Mouse (Mus musculus): Measurements from ENCODE around the gene Klrd1.
A peak's percentile ranks its signal among the peaks of the same experiment; 100 is the strongest.
"Not testable (repeated sequence)": the region's sequence is repeated elsewhere in the genome, so short reads cannot be mapped to it uniquely, and the experiment has no call there.

Klrd1 gene

DNA sequence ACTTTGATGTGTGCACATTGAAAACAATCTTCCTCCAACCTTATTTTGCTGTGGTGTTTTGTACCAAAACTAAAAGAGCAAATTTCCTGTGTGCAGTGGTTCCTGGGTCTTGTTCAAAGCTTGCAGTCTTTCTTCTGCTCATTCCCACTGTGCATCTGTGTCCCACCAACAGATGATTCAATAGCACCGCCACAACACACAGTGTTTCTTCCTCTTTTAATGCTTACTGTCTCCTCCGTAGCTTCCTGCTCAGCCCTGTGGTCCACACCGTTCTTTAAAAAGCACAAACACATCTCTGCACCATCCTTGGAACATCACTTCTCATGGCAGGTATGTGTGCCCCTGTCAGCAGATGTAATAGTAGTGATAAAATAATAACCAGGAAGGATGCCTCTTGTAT, at the start of gene Klrd1:
Klrd1 (plus strand) TSS at position 275 of the 400 bp plus-strand sequence.
- no peak for DNase-seq (ENCODE audit: inconsistent age in 2 of 2, low spot score in 1 of 2)

DNA sequence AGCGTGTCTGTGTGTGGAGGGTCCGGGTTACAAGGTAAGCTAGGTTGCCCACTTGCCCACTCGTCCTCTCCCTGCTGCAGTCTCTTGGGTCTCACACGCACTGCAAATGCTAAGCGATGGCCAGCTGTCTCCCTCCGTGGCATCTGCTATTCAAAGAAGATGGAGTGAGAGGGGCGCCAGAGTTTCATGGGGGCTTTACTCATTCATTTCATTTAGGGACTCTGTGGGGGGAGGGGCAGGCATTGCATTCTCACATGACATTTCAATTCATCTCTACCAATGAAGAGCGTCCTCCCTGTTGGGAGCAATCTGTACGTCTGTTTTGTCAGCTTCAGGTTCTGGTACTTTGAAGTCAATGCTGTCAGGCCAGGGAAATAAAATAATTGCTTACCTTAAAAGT, 49.7 kb upstream of the Klrd1 start:
- DNase-seq (ENCODE audit: inconsistent age in 2 of 2, low spot score in 1 of 2) = peak in 1 of 2 experiments; percentile 39

DNA sequence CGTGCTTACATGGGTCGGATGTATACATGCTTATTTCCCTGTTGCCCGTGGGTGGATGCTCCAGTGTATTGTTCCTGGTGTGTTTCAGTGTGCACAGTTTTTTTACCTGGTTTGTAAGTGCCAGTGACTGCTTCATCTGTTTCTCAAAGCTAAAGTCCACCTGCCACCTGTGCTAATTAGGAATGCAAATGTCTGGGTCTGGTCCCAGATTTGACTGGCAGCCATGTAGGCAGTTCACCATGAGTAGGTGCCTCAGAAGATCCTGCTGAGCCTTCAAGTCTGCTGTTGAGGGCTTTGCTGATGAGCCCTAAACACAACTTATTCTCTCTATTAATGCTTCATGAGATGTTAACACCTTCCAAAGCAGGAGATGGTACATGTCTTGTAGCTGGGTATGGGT, 49.0 kb upstream of the Klrd1 start:
- peak in 1 of 2 experiments; percentile 28 for DNase-seq (ENCODE audit: inconsistent age in 2 of 2, low spot score in 1 of 2)

DNA sequence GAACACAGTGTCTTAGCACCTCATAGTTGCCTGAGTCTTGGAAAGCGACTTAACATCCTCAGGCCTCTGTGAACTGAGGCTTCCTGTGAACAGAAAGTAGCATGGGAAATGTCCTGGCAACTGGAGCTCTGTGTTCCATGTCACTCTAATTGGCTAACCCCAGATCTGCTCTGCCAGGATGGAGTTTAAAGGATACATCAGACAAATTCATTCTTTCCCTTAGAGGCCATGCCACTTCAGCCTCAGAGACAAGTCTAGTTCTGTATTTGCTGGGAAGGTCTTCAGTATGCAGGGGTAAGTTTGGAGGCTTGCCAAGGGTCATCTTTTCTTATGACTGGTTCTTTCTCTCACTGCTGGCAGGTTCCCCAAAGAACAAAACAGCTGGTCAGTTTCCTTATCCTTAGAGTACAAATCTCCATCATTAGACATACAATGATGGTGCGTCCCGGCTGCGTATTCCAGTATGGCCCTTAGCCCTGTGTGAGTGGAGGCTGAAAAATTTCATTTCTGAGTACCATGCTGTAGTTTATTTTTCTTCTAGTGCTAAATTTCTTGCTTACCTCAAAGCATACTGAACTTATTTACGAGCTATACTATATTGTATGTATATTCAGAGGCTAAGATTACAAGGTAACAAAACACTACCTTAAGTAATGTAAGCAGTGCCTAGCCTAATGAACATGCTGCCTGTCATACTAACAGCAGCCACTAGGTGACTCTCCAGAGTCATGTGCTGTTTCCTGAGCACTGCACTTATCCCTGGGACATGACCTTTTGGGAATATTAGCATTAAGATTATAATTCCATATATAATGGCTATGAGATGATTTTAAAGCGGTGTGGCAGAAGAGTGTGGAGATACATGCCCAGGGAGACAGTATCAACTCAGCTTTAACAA, 47.6 kb upstream of the Klrd1 start:
- DNase-seq (ENCODE audit: inconsistent age in 2 of 2, low spot score in 1 of 2) = peak; percentile 56 to 88

DNA sequence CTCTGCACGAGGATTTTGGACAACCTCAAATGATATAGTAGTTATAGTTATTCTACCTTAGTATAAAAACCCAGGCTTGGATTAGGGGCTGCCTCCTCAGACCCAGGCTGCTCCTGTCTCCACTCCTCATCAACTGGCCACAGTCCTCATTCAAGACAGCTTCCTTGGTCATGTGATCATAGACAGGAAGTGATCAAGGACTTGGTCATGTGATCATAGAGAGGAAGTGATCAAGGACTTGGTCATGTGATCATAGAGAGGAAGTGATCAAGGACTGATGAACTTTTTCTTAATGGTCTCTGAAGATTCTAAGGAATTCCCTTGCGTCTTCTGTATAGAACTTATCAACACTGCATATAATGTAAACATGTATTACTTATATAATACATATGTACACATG, 44.3 kb upstream of the Klrd1 start:
- DNase-seq (ENCODE audit: inconsistent age in 2 of 2, low spot score in 1 of 2) = no peak

DNA sequence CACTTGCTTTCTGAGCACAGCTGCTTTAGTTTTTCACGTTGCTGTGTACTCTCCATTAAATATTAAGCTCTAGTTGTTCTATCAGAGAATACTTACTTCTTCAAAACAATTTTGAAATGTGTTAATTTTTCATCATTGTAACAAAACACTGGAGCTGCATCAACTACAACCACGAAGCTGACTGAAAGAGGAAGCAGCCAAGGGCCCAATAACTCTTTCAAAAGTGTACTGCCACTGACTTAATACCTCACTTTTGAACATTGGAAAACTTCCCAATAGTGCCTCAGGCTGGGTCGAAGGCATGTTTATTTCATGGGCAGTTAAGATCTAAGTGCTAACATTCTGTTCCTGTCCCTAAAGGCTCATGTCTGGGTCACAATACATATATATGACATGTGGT, 43.6 kb upstream of the Klrd1 start:
- no peak for DNase-seq (ENCODE audit: inconsistent age in 2 of 2, low spot score in 1 of 2)

DNA sequence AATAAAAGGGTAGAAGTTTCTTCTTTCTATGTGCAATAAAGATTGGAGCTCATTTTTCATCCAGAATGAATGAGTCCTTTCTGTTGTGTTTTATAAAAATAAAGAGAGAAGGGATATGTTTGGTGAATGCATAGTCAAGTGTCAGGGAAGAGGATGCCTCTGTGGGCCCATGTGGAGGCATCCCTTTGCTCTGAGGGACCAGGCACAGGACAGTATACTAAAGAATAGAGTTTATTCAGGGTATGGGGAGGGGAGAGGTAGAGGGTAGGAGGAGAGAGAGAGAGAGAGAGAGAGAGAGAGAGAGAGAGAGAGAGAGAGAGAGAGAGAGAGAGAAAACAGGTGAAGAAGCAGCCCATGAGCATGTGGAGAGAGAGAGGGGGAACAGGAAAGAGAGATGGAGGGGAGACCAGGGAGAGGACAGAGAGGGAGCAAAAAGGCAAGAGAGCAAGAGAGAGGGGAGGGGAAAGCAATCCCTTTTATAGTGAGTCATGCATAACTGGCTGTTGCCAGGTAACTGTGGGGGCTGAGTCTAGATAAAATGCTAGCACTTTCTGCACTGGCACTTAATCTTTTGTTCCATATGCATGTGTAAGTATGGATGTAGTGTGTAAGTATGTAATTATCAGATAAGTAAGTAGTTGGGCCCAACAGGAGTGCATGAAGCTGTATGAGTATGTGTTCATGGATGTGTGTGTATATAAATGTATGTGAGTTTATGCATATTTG, 34.1 kb upstream of the Klrd1 start:
- DNase-seq (ENCODE audit: inconsistent age in 2 of 2, low spot score in 1 of 2) = no peak

DNA sequence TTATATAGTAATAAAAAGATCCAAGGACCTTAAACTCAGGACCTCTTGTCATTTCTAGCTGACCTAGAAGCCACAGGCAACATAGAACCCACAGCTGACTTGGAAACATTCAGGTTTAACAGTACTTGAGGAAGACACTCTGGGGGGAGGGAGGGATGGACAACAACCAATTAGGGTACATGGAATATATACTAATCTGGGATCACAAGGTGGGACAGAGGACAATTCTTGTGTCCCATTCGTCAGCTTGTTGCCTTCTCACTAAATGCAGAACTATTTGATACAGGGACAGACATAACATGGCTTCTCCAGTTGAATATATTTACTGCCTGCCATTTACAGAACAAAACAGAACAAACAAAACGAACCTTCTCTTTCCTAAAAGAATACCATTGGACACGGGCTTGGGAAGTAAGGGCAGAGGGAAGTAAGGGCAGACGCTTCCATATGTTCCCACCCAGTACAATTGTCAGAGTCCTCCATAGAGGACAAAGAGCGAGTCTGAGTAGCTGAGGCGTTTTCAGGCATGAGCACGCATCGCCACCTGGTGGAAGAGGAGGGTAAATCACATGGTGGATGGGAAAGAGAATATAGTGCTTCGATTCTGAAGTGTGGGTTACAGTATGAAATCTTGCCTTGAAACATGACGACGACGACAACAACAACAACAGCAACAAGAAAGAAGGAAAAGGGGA, 32.5 kb upstream of the Klrd1 start:
- peak; percentile 55 to 88 for DNase-seq (ENCODE audit: inconsistent age in 2 of 2, low spot score in 1 of 2)

DNA sequence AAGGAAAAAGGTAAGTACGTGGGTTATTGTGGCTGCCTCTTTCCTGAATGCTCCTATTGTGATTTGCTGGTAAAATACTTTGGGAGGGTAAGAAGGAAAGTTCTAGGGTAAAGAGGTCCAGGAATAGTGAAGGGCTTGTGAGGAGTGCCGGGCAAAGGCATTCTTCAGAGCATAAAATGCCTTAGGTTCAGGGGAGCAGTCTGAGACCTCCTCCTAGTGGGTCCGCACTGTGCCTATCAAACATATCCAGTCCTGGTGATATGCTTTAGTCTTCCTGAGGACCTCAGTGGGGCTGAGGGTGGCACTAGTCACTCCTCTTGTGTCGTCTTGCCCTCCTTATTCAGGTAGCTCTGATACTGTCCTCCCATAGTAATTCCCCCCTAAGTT, 31.9 kb upstream of the Klrd1 start:
- no peak for DNase-seq (ENCODE audit: inconsistent age in 2 of 2, low spot score in 1 of 2)

DNA sequence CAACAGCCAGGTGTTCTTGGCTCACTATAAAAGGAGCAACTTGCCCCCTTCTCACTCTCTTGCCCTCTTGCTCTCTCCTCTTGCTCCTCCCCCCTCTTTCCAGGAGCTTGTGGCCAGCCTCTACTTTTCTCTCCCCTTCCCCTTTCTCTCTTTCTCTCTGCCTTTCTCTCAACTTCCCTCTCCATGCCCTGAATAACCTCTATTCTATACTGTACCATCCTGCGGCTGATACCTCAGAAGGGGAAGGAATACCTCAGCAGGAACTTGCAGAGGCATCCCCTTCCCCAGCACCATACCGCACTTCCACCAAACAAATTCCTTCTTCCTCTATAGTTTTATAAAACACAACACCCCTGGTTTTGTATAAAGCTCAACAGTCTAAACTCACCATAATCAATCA, 26.3 kb upstream of the Klrd1 start:
- DNase-seq (ENCODE audit: inconsistent age in 2 of 2, low spot score in 1 of 2) = no peak

DNA sequence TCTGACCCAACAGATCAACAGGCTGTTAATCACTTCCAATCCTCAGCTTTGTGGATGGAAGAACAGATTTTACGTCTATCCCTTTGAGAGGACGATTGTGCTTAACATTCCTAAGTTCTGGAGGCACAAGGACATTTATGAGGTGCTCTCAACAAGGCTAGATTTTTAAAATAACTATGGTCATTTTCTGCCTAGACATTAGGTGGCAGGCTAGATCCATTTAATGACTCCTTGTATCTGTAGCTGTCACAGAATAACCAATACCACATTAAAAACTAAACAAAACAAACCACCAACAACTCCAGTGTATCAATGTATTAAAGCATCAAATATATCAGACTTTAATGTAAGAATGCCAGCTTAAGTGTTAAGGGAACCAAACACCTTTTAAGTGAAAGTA, 16.3 kb upstream of the Klrd1 start:
- peak in 1 of 2 experiments; percentile 64 for DNase-seq (ENCODE audit: inconsistent age in 2 of 2, low spot score in 1 of 2)

DNA sequence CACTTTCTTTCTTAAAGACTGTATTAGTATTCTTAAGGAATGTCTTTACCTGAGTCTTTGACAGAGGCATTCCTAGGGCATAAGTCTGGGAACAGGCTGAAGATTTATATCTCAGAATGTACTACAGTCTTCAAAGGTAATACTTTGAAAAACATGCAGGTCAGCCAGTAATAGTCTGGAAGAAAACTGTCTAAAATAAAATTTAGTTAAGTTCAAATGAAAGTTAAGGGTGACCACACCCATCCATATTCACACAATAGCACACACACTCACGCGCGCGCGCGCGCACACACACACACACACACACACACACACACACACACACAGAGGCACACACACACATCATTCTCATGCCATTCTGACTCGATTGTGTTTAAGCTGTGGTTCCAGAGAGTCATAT, 14.0 kb upstream of the Klrd1 start, which contains the start of gene Klre1:
Klre1 (plus strand) TSS at position 301 of the 400 bp plus-strand sequence.
- no peak for DNase-seq (ENCODE audit: inconsistent age in 2 of 2, low spot score in 1 of 2)

DNA sequence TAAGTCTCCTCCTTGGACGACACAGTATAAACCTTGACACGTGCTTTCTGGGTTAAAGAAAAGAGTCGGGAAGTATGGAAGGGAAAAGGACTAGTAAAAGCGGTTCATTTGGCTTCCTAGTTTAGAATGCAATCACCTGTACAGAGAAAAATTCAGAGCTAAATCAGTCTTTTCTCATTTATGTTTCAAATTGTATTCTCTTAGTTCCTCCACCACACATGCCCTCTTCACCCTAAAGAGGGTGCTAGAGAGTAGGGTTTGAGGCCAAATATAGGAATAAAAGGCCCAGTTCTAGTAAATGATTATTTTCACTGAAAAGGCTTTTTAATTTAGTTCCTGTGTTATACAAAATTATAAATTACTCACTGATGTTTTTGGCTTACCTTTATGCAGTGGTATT, 10.3 kb upstream of the Klrd1 start:
- peak in 1 of 2 experiments; percentile 46 for DNase-seq (ENCODE audit: inconsistent age in 2 of 2, low spot score in 1 of 2)

DNA sequence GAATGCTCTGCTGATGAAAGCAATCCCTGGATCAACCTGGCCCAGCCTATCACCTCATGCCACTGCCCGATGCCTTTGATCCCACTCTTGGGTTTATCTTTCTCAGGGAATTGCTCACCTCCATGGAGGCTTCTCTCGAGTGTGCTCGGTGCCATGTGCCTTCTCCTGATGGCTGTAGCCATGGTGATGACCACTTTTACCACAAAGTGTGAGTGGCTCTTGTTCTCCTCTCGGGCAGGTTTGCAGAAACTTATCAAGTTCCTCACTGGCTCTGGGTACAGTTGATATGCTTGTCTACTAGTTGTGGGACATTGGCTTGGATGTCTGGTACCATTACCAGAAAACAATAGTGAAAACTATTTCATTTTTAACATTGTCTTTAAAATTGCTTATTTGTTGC, 9.7 kb upstream of the Klrd1 start:
- no peak for DNase-seq (ENCODE audit: inconsistent age in 2 of 2, low spot score in 1 of 2)

DNA sequence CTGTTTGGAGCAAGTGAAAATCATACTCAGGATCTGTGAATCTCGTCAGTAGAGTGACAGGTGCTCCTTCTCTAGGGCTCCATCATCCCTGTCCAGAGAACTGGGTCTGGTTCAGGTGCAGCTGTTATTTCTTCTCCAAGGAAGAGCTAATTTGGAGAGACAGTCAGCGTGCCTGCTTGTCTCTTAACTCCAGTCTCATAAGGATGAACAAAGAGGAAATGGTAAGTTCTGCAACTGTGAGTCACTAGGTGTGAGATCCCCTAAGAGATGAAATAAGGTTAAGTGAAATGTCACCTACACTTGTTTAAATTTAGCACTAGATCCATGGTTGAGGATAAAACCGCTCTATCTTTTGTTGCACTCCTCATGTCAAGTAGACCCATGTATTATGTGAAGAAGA, 8.6 kb upstream of the Klrd1 start:
- no peak for DNase-seq (ENCODE audit: inconsistent age in 2 of 2, low spot score in 1 of 2)

DNA sequence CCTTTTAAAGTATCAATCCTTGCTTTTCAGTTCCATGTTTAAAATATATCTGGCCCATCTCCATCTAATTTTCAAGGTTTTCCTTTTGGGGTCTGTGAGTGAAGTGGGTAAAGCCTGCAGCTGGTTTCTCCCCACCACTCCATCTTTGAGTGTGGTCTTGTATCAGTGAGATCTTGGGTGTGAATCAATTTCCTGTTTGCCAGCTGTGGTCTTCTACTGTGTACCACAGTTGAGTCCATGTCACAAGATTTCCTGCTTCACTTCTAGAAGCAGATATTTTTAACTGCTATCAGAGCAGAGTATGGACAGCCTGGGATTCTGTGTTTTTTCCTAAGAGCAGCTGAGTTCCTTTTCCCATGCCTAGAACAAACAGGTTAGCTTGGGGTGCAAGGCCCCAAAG, 16.8 kb downstream of the Klrd1 start:
- no peak for DNase-seq (ENCODE audit: inconsistent age in 2 of 2, low spot score in 1 of 2)

DNA sequence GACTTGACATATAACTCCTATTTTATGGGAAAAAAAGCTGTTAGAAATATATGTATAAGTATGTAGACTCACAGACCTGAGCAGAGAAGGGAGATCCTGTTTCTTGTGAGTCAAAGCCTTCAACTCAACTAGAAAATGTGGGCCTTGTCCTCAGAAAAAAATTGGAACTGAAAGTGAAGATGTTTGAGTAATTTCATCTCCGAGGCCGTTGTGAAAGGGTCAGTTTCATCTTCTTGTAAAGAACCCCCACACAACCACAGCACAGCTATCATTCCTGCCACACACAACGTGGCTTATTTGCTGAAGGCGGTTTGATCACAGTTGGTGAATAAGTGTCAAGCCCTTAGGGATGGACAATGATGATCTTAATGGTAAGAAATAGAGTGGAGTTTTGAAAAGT, 32.2 kb downstream of the Klrd1 start, which contains the start of gene Klrk1:
Klrk1 (minus strand) TSS at position 130 of the 400 bp plus-strand sequence.
- DNase-seq (ENCODE audit: inconsistent age in 2 of 2, low spot score in 1 of 2) = no peak

DNA sequence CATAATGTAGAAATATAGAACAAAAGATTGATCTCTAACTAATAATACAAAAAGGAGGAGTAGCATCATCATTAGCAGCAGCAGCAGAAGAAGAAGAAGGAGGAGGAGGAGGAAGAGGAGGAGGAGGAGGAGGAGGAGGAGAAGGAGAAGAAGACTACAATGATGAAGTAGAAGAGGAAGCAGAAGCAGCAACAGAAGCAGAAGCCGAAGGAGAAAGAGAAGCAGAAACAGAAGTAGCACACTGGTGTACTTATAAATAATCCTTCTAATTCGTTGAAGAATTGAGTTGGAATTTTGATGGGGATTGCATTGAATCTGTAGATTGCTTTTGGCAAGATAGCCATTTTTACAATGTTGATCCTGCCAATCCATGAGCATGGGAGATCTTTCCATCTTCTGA, 39.5 kb downstream of the Klrd1 start:
- not testable (repeated sequence) for DNase-seq (ENCODE audit: inconsistent age in 2 of 2, low spot score in 1 of 2)

DNA sequence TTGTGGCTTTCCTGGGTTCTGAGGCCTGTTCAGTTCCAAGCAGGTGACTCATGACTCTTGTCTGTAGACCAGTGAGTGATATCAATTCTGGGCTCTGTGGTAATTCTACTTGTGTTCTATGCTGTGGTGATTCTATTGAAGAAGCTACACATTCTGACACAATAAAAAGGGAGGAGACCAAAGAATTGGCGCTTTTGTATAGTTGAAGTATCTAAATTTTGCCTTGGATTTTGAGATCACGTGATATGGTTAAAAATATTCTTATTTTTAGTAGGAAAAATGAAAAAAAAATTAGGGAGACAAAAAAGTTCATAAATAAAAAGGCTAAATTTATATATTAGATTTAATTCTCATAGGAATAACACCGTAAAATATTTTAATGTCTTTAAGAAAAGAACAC, 51.7 kb downstream of the Klrd1 start, which contains the start of gene Klrc3:
Klrc3 (minus strand) TSS at position 101 of the 400 bp plus-strand sequence.
- not testable (repeated sequence) for DNase-seq (ENCODE audit: inconsistent age in 2 of 2, low spot score in 1 of 2)

DNA sequence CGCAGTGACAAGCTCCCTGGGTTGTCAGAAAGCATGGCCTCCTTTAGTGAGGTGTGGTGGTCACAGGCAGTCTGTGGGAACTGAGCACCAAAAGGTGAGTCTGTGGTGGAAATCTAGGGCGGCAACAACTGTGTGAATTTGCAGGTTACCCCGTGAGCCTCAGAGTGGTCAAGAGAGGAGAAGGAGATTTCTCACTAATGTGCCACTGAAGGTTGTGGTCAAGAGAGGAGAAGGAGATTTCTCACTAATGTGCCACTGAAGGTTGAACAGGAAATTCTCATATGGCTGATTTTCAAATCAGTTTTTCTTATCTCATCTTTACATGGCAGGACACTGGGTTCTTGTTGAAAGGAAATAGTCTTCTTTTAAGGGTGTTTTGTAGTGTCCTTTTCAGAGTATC, 52.5 kb downstream of the Klrd1 start:
- DNase-seq (ENCODE audit: inconsistent age in 2 of 2, low spot score in 1 of 2) = not testable (repeated sequence)
